Mouse (Mus musculus) spleen, adult 2 months (tissue): ENCODE measurements at regions not wholly inside any gene's neighbourhood (a gene's known extent, or its start where the extent isn't known, plus 50 kb on each side); places are given as distances from the start of the nearest gene placed in this dataset.
"Not testable (repeated sequence)": the region's sequence is repeated elsewhere in the genome, so short reads cannot be mapped to it uniquely, and the experiment has no call there.

Source experiments
- CTCF ChIP-seq: fragments of 200-500 bp; IDR thresholded peaks from 2 replicates; pipeline ENCODE4 v1.5.1; 2011; ENCODE audit warnings: mild to moderate bottlenecking, inconsistent platforms; ENCODE audit not compliant: insufficient read depth, insufficient read length, insufficient replicate concordance; ENCODE audit errors: extremely low read depth
- POLR2A ChIP-seq: fragments of 200-500 bp; IDR thresholded peaks from 2 replicates; pipeline ENCODE4 v1.6.1; 2011; ENCODE audit warnings: low read depth, low read length, inconsistent platforms

DNA sequence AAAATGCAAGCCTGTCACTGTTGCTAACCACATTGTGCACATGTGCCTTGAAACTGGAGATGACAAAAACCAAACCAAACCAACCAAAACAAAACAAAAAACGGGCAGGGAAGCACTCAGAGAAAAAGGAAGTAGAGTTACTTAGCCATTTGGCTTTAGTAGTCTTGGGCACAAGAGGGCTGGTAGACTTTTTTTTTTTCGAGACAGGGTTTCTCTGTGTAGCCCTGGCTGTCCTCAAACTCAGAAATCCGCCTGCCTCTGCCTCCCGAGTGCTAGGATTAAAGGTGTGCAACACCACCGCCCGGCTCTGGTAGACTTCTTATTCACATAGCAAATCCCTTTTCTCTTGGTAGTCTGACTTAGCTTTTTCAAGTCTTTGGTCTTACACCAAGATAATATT lies 78.2 kb downstream of the Gm15319 start:
- not testable (repeated sequence) for TF ChIP-seq CTCF, POLR2A
